Mouse (Mus musculus) megakaryocyte, embryonic 14.5 days (primary cell): ENCODE measurements at regions not wholly inside any gene's neighbourhood (a gene's known extent, or its start where the extent isn't known, plus 50 kb on each side); places are given as distances from the start of the nearest gene placed in this dataset.
"Not testable (repeated sequence)": the region's sequence is repeated elsewhere in the genome, so short reads cannot be mapped to it uniquely, and the experiment has no call there.

Experiments used
- FLI1 ChIP-seq: IDR thresholded peaks from 2 replicates; pipeline ENCODE4 v1.6.1; 2012; ENCODE audit warnings: low read length, inconsistent platforms, mixed read lengths
- GATA1 ChIP-seq: IDR thresholded peaks from 3 replicates; pipeline ENCODE4 v1.6.1; 2012; ENCODE audit warnings: mixed read lengths, low read length, inconsistent platforms, borderline replicate concordance

- not testable (repeated sequence) for TF ChIP-seq GATA1, FLI1
Observed at GRCm38 (mm10) chrX:103532620-103533199, 97.7 kb upstream of the Zcchc13 start.
